Mouse (Mus musculus) lung, embryonic 14.5 days (tissue): ENCODE measurements around the gene Kcnmb2. TPM values are rescaled to one million over a fixed set of nuclear protein-coding genes. Genes with fewer than 3 reads are reported as not detected.

Source experiments
- ATAC-seq: fragments of 200-750 bp; cut with Nextera tagmentation; 2 replicates; pipeline ENCODE4 v1.8.0; 2017; ENCODE audit warnings: mild to moderate bottlenecking, moderate TSS enrichment, moderate library complexity; ENCODE audit not compliant: insufficient read depth
- DNase-seq: peaks from one replicate; pipeline ENCODE4 v3.0.0-alpha.2; 2015
- H3K27ac ChIP-seq: fragments of 300-500 bp; sonication (generic); 2 replicates; pipeline ENCODE4 v1.5.1; 2014; ENCODE audit warnings: low read depth, mild to moderate bottlenecking, moderate library complexity
- H3K27me3 ChIP-seq: fragments of 300-500 bp; sonication (generic); 2 replicates; pipeline ENCODE4 v1.6.1; 2014; ENCODE audit warnings: low read length, control low read depth; ENCODE audit not compliant: insufficient read depth
- H3K36me3 ChIP-seq: fragments of 300-500 bp; sonication (generic); 2 replicates; pipeline ENCODE4 v1.6.1; 2014; ENCODE audit warnings: control low read depth; ENCODE audit not compliant: insufficient read depth
- H3K4me1 ChIP-seq: fragments of 300-500 bp; sonication (generic); 2 replicates; pipeline ENCODE4 v1.6.1; 2014; ENCODE audit warnings: antibody characterized with exemption, control low read depth; ENCODE audit not compliant: insufficient read depth
- H3K4me2 ChIP-seq: fragments of 300-500 bp; sonication (generic); 2 replicates; pipeline ENCODE4 v1.6.1; 2014; ENCODE audit warnings: mild to moderate bottlenecking
- H3K4me3 ChIP-seq: fragments of 300-500 bp; sonication (generic); 2 replicates; pipeline ENCODE4 v1.5.1; 2014; ENCODE audit warnings: low read depth, low read length
- H3K9ac ChIP-seq: fragments of 300-500 bp; sonication (generic); 2 replicates; pipeline ENCODE4 v1.6.1; 2014
- H3K9me3 ChIP-seq: fragments of 300-500 bp; sonication (generic); 2 replicates; pipeline ENCODE4 v1.6.1; 2016; ENCODE audit warnings: low read depth, low read length, control low read depth
- CTCF ChIP-seq: IDR thresholded peaks from 2 replicates; pipeline ENCODE4 v1.5.1; 2016; ENCODE audit warnings: antibody characterized with exemption, low read depth
- WGBS: fragments of 180-500 bp; shearing (Covaris S2); extraction: QIAGEN DNeasy Blood & Tissue Kit; methylation state at CpG from one replicate; pipeline ENCODE4 v1.1.7; 2014; 5-methylcytosine and 5-hydroxymethylcytosine counted together
- polyA plus RNA-seq: library from polyadenylated mRNA; unstranded; fragments of >200 nt; fragmentation: Nextera tagmentation; extraction: Ambion mirVana; gene quantifications from 2 replicates; pipeline ENCODE4 v1.2.1, GENCODE M21; 2014

The Kcnmb2 gene
- polyA plus RNA-seq: 0.18 and 0.59 TPM in 2 replicates

DNA sequence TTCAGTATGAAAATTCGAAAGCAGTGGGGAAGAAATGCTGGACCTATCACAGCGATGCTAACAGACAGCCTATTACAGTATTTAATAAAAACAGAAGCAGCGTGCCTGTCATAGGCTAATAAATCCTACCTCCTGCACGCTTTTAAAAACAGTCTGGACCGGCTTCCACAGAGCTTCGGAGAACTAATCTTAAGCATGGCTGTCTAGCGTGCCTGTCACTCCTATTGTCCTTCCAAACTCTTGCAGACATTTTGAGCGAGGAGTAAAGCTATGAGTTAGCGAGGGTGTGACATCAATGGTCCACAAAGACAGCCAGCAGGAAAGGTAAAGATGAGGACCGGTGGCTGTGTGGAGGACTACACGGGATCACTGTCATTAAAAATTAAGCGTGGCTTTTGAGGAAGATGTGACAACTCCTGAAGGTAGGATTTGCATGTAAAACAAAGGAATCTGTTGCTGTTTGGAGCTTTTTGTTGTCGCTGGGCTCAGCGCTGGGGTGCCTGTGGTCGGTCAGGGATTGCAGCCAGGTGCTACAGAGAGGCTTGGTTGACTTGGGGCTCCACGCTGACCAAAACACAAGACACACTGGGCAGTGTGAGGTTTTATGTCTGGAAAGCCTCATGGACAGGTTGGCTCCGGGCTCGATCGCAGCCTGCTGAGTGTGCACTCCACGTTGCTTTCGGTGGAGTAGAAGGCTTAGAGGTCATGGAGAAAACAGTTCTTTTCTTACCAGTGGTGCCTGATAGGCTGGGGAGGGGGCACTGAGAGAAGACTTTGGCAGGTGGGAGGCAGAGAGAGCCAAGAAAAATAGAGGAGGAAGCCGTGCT is at the start of gene Kcnmb2:
Gene Kcnmb2, plus strand, starts transcription at position 4 of the 827 bp plus-strand sequence.
- ATAC-seq (peak; percentile 55; the same call in 1 of the 2 replicates), DNase-seq (peak; percentile 40)
- H3K27ac ChIP-seq: peak within 1 kb of the TSS; percentile 8; the same call in 1 of the 2 replicates
- no peaks in the 10 kb centered on the region for H3K27me3 ChIP-seq
- peak within 1 kb of the TSS; percentile 13; the same call in 1 of the 2 replicates for H3K9ac ChIP-seq
- H3K4me3 ChIP-seq: peak within 1 kb of the TSS; percentile 23
- H3K4me1 ChIP-seq: peaks cover 3% of the 10 kb centered on the region
- no peak for TF ChIP-seq CTCF
- H3K36me3 ChIP-seq: no peaks in the 10 kb centered on the region
- 1% methylated on average over 22 of the region's 22 CpGs for WGBS
- H3K9me3 ChIP-seq: no peaks in the 10 kb centered on the region
- peak within 1 kb of the TSS; percentile 59 for H3K4me2 ChIP-seq

DNA sequence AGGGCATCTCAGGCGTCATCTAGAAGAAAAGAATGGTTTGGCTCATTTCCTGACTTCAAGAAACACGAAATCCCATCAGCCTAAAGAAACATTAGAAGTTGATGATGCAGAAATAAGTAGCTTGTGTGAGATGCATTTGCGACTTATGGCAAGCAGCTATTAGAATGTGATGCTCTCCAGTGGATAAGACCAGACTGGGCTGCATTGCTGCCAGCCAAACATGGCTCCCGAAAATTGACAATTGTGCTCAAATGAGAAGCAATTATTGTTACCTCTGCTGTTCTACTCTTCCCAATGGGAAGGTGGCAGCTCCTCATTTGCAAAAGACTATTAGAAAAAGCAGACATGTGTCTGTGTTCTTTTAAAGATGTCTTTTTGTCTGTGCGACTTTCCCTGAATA is 38.8 kb upstream of the Kcnmb2 start:
- Histone ChIP-seq H3K27me3 (no peaks in the 10 kb centered on the region), H3K4me2 (no peak overlapping the region), H3K9ac (no peak overlapping the region), H3K4me1 (no peaks in the 10 kb centered on the region), H3K4me3 (no peak overlapping the region), H3K36me3 (no peaks in the 10 kb centered on the region), H3K27ac (no peak overlapping the region), H3K9me3 (no peaks in the 10 kb centered on the region)
- ATAC-seq (no peak), DNase-seq (no peak)
- 78% methylated on average over 5 of the region's 5 CpGs for whole genome bisulfite sequencing
- TF ChIP-seq CTCF: no peak

DNA sequence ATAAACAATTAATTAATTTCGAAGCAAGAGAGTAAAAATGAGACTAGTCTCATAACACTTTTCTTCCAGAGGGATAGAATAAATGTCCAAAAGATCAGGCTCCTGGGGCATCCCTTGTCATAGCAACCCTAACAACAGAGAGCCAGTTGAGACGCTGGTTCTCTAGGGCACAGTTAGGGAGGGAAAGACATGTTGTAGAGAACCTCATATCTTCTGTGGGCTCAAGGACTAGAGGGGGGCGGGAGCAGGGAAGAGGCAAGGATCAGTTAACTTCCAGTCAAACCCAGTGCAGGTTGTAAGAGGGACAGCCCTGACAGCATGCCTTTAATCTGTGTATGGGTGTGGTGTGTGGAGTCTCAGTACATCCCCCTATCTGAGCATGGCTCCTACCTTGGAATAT is 38.2 kb upstream of the Kcnmb2 start:
- H3K27ac ChIP-seq: no peak overlapping the region
- no peaks in the 10 kb centered on the region for H3K4me1 ChIP-seq
- no peaks in the 10 kb centered on the region for H3K36me3 ChIP-seq
- no peak for DNase-seq
- TF ChIP-seq CTCF: no peak
- H3K9ac ChIP-seq: no peak overlapping the region
- 67% methylated on average over 3 of the region's 3 CpGs for WGBS
- no peak for ATAC-seq
- no peaks in the 10 kb centered on the region for H3K9me3 ChIP-seq
- H3K4me3 ChIP-seq: no peak overlapping the region
- H3K27me3 ChIP-seq: no peaks in the 10 kb centered on the region
- no peak overlapping the region for H3K4me2 ChIP-seq

DNA sequence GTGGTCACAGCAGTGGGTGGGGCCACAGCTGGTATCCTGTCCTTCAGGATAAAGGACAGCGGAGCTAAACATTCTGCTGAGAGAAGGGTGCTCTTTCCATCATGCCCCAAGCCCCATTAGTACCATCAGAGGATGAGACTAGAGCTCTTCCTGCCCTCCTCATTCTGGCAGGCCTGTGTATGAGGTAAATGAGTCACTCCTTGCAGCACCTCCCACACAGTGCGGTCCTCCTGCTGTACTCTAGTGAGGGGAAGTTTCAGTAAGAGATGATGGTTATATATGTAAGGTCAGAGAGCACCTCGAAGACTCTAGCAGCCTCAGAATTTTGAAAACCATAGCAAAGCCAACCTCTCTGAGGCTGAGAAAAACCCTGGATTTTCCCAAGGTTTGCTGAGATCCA is 30.8 kb upstream of the Kcnmb2 start:
- Histone ChIP-seq H3K9me3 (no peaks in the 10 kb centered on the region), H3K36me3 (no peaks in the 10 kb centered on the region), H3K4me2 (no peak overlapping the region), H3K27ac (no peak overlapping the region), H3K27me3 (no peaks in the 10 kb centered on the region), H3K4me1 (no peaks in the 10 kb centered on the region), H3K9ac (no peak overlapping the region), H3K4me3 (no peak overlapping the region)
- TF ChIP-seq CTCF: no peak
- 91% methylated on average over 3 of the region's 3 CpGs for WGBS
- ATAC-seq (no peak), DNase-seq (no peak)

DNA sequence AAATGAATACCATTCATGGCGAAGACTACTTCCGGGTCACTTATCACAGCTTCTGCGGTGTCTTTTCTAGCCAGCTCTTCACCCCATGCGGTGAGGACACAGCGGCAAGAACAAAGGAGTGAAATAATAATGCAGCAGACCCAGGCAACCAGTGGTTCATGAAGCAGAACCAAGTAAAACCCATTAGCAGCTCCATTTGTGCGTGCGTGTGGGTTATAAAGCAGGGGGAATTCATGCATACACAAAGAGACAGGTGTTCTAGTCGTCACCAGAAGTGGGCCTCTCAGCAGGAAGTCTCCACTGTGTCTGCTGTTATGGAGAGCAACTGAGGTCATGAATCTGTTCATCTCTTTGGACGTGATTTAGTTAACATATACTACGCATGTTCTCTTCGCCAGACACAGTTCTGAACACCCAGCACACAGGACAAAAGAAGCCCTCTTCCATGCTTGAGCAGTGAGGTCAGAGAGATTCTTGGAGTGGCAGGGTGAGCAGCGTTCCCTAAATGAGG is 19.6 kb upstream of the Kcnmb2 start:
- Histone ChIP-seq H3K27me3 (no peaks in the 10 kb centered on the region), H3K9me3 (no peaks in the 10 kb centered on the region), H3K4me1 (no peaks in the 10 kb centered on the region), H3K9ac (no peak overlapping the region), H3K27ac (no peak overlapping the region), H3K36me3 (no peaks in the 10 kb centered on the region), H3K4me2 (no peak overlapping the region), H3K4me3 (no peak overlapping the region)
- TF ChIP-seq CTCF: no peak
- ATAC-seq (no peak), DNase-seq (no peak)
- WGBS: 85% methylated on average over 12 of the region's 12 CpGs

DNA sequence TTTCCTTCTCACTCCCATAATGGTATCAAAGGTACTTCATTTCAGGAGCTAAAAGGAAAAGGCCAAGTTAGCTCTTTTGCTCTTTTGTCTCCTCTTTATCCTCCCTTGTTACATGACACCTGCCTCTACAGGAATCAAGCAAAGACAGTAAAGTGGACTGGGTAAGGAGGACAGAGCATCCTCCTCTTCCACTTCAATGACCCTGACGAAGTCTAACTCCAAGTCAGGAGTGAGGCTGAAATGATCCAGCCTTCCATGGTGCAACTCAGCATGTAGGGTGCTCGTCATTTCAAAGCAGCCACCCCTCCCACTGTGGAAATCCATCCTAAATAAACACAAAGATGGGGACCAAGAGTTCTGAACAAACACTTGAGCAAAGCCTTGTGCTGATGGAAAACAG is 9.7 kb upstream of the Kcnmb2 start:
- no peak overlapping the region for H3K27ac ChIP-seq
- H3K4me1 ChIP-seq: peaks cover 5% of the 10 kb centered on the region; the same call in 1 of the 2 replicates
- H3K9me3 ChIP-seq: no peaks in the 10 kb centered on the region
- H3K4me3 ChIP-seq: no peak overlapping the region
- no peak overlapping the region for H3K4me2 ChIP-seq
- ATAC-seq (no peak), DNase-seq (no peak)
- H3K9ac ChIP-seq: no peak overlapping the region
- no peaks in the 10 kb centered on the region for H3K27me3 ChIP-seq
- TF ChIP-seq CTCF: no peak
- WGBS: 37% methylated on average over 2 of the region's 2 CpGs
- H3K36me3 ChIP-seq: no peaks in the 10 kb centered on the region

DNA sequence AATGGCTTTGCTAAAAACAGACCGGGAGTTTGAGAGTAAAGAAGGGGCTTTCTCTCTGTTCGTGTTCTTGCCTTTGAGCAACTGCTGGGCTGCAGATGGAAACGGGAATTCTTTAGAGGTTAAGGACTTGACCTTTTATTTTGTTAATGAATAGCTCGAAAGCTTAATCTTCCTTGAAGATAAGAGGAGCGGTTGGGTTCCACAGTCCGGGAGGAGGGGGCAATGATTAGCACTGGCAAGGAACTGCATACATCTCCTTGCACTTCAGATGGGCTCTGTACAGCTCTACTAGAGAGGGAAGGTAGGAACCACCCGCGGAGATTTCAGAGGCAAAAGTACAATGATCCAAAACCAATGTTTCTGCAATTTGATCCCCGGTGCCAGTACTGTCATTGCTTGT is 1.2 kb downstream of the Kcnmb2 start:
- Histone ChIP-seq H3K4me3 (no peak overlapping the region), H3K9me3 (no peaks in the 10 kb centered on the region), H3K4me2 (peak overlapping the region; percentile 59), H3K9ac (no peak overlapping the region), H3K4me1 (peaks cover 3% of the 10 kb centered on the region), H3K27ac (no peak overlapping the region), H3K27me3 (no peaks in the 10 kb centered on the region), H3K36me3 (no peaks in the 10 kb centered on the region)
- TF ChIP-seq CTCF: no peak
- DNase-seq (peak; percentile 43), ATAC-seq (peak; percentile 76; the same call in 1 of the 2 replicates)
- 3% methylated on average over 9 of the region's 9 CpGs for WGBS
